ENCODE assay signal across 8 mouse cellular contexts in genomic region chr5:101826531-101826970, GRCm38 (mm10).
A peak's percentile ranks its signal among the peaks of the same experiment; 100 is the strongest.
DNase-seq lines count a peak whose midpoint lies in the region.

No protein-coding gene starts in this region.

- intact Hi-C loops in heart, postnatal 10 days (cut with DNase I) = no loop called here

- DNase-seq in ZHBTc4 (ENCODE audit: low read depth, low spot score) = peak; percentile 89
- peak; percentile 37 for DNase-seq in c-Kit-positive CD71-negative TER-119-negative erythroid progenitor cells, embryonic 14.5 days (ENCODE audit: low read depth)
- DNase-seq in fibroblast of lung, adult 2 months (ENCODE audit: low read depth) = peak; percentile 25
- peak; percentile 63 to 68 for DNase-seq in heart, postnatal 10 days
- peak; percentile 77 for DNase-seq in kidney, postnatal 14 days
- DNase-seq in lung, postnatal 25 days (ENCODE audit: low spot score) = peak; percentile 29
- peak; percentile 67 for DNase-seq in ovary, postnatal 36 days (ENCODE audit: low spot score)
- no peak for DNase-seq in thymus, postnatal 25 days
